Mouse (Mus musculus) right cerebral cortex, adult 18-20 months (tissue): Measurements from ENCODE around the gene Ankmy1.
A peak's percentile ranks its signal among the peaks of the same experiment; 100 is the strongest.

ENCODE experiments used
- DNase-seq: peaks from one replicate; pipeline ENCODE4 v3.0.0; 2022; ENCODE audit warnings: mixed read lengths

Gene Ankmy1

GRCm38 (mm10) chr1:92902786-92903185, at the start of gene Ankmy1:
Gene Ankmy1, minus strand, starts transcription at chr1:92902906.
- peak; percentile 69 for DNase-seq

GRCm38 (mm10) chr1:92950607-92951006, 47.9 kb upstream of the Ankmy1 start, which contains the start of gene Gpr35:
Gene Gpr35, plus strand, starts transcription at chr1:92950865.
- no peak for DNase-seq

- DNase-seq: no peak
These were observed 46.7 kb upstream of the Ankmy1 start for GRCm38 (mm10) chr1:92949426-92949825.

GRCm38 (mm10) chr1:92947966-92948365, 45.3 kb upstream of the Ankmy1 start:
- DNase-seq: no peak

- DNase-seq: no peak
These were observed 40.7 kb upstream of the Ankmy1 start for GRCm38 (mm10) chr1:92943219-92943989.

- DNase-seq: no peak
These were observed 37.0 kb upstream of the Ankmy1 start for GRCm38 (mm10) chr1:92939746-92940145.

GRCm38 (mm10) chr1:92937797-92938196, 35.1 kb upstream of the Ankmy1 start:
- no peak for DNase-seq

GRCm38 (mm10) chr1:92936467-92936866, 33.8 kb upstream of the Ankmy1 start:
- DNase-seq: no peak

GRCm38 (mm10) chr1:92935977-92936376, 33.3 kb upstream of the Ankmy1 start:
- no peak for DNase-seq

GRCm38 (mm10) chr1:92935054-92935962, 32.6 kb upstream of the Ankmy1 start:
- no peak for DNase-seq

- peak; percentile 98 for DNase-seq
These were observed 31.6 kb upstream of the Ankmy1 start, which contains the start of gene Capn10 for GRCm38 (mm10) chr1:92934182-92934827. Gene Capn10, plus strand, starts transcription at chr1:92934376.

GRCm38 (mm10) chr1:92933611-92934010, 30.9 kb upstream of the Ankmy1 start:
- no peak for DNase-seq

- DNase-seq: no peak
These were observed 27.5 kb upstream of the Ankmy1 start for GRCm38 (mm10) chr1:92930171-92930706.

GRCm38 (mm10) chr1:92921496-92921895, 18.8 kb upstream of the Ankmy1 start:
- no peak for DNase-seq

- no peak for DNase-seq
These were observed 17.9 kb upstream of the Ankmy1 start for GRCm38 (mm10) chr1:92920474-92921200.

- no peak for DNase-seq
These were observed 17.1 kb upstream of the Ankmy1 start for GRCm38 (mm10) chr1:92919775-92920174.

GRCm38 (mm10) chr1:92919151-92919550, 16.4 kb upstream of the Ankmy1 start:
- no peak for DNase-seq

- DNase-seq: no peak
These were observed 14.0 kb upstream of the Ankmy1 start for GRCm38 (mm10) chr1:92916725-92917124.

- DNase-seq: no peak
These were observed 12.3 kb upstream of the Ankmy1 start for GRCm38 (mm10) chr1:92914993-92915392.

GRCm38 (mm10) chr1:92914239-92914638, 11.5 kb upstream of the Ankmy1 start:
- DNase-seq: no peak

GRCm38 (mm10) chr1:92912286-92912685, 9.6 kb upstream of the Ankmy1 start:
- no peak for DNase-seq

GRCm38 (mm10) chr1:92911721-92912138, 9.0 kb upstream of the Ankmy1 start:
- no peak for DNase-seq
